Mouse (Mus musculus): ENCODE results near the gene Wdr62. TPM values are rescaled to one million over a fixed set of nuclear protein-coding genes. Genes with fewer than 3 reads are reported as not detected.
A peak's percentile ranks its signal among the peaks of the same experiment; 100 is the strongest.

Wdr62 gene
- polyA plus RNA-seq, 1 experiment = 12.8 TPM

DNA sequence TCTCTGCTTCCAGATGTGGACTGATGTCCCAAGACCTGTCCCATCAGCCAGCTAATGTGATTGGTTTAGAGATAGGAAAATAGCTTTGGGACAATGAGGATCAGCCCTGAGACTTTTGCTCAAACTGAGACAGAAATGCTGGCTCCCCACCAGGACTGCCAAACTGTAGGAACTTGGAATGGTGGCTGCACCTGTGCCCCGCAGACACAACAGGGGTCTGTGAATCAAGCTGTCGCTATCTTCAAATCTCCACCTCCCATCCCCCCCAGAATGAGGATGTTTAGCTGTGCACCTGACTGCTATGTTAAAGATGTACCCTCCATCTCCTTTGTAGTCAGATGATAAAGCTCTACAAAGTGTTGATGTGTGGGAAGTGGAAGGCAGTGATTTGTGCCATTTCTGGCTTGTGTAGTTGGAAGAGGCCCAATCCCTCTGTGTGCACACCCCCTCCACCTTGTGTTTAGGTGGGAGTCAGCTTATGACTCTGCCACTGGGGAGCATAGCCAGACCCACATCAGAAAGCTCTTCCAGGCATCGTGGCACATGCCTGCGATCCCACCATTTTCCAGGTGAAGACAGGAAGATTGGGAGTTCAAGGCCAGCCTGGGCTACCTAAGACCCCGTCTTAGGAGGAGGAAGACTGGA, 44.2 kb upstream of the Wdr62 start:
- H3K36me3 ChIP-seq (ENCODE audit: control insufficient read depth, insufficient read depth) = no peaks in the 10 kb centered on the region
- no peak overlapping the region for H3K4me3 ChIP-seq (ENCODE audit: insufficient read depth, poor library complexity, severe bottlenecking)
- TF ChIP-seq CTCF (IDR thresholded peaks at IDR 0.05; ENCODE audit: control insufficient read depth, insufficient read depth, insufficient read length) = no peak
- TF ChIP-seq FOSL1 (IDR thresholded peaks at IDR 0.05; ENCODE audit: insufficient read depth, low read length, poor library complexity, severe bottlenecking) = no peak
- no peak for TF ChIP-seq MYOD1 (IDR thresholded peaks at IDR 0.05; ENCODE audit: control insufficient read depth, insufficient read length, low read depth)
- no peak for TF ChIP-seq CEBPB (IDR thresholded peaks at IDR 0.05; ENCODE audit: low read depth)
- TF ChIP-seq MAX (IDR thresholded peaks at IDR 0.05) = no peak
- no peak for TF ChIP-seq USF1 (IDR thresholded peaks at IDR 0.05; ENCODE audit: low read depth)
- TF ChIP-seq MYOG (IDR thresholded peaks at IDR 0.05; ENCODE audit: control insufficient read depth, extremely low read depth, insufficient read length) = no peak
- peaks cover 5% of the 10 kb centered on the region for H3K27me3 ChIP-seq (ENCODE audit: control insufficient read depth, insufficient read depth, insufficient read length)
- no peak overlapping the region for H3ac ChIP-seq (ENCODE audit: control insufficient read depth, insufficient read length, low read depth)
- H3K79me2 ChIP-seq (ENCODE audit: control insufficient read depth, insufficient read depth) = peaks cover 4% of the 10 kb centered on the region
- no peaks in the 10 kb centered on the region for H3K79me3 ChIP-seq (ENCODE audit: low read depth)

DNA sequence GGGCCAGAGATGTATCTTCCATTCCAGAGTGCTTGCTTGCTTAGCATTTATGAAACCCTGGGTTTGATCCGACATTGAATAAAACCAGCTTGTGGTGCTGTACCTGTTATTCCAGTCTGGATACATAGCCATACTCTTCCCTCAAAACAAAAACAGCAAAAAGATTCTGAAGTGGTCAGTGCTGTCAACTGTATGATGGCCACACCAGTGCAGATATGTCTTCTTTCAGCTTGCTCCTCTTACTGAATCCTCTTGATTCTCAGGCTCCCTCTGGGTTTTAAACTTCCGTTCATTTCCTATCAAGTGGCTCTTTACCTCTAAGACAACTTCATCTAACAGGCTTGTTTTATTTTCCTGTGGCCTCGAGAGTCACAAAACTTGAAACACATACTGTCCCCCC, 43.6 kb upstream of the Wdr62 start, which contains the start of gene Sdhaf1:
TSS of gene Sdhaf1 (minus strand) at position 101 of the 400 bp plus-strand sequence.
- Histone ChIP-seq H3K79me3 (ENCODE audit: low read depth) (no peaks in the 10 kb centered on the region), H3ac (ENCODE audit: control insufficient read depth, insufficient read length, low read depth) (no peak within 1 kb of the TSS), H3K79me2 (ENCODE audit: control insufficient read depth, insufficient read depth) (peaks cover 4% of the 10 kb centered on the region), H3K4me3 (ENCODE audit: insufficient read depth, poor library complexity, severe bottlenecking) (no peak within 1 kb of the TSS), H3K36me3 (ENCODE audit: control insufficient read depth, insufficient read depth) (no peaks in the 10 kb centered on the region), H3K27me3 (ENCODE audit: control insufficient read depth, insufficient read depth, insufficient read length) (peaks cover 5% of the 10 kb centered on the region)
- TF ChIP-seq CEBPB (IDR thresholded peaks at IDR 0.05; ENCODE audit: low read depth) = no peak
- no peak for TF ChIP-seq MYOD1 (IDR thresholded peaks at IDR 0.05; ENCODE audit: control insufficient read depth, insufficient read length, low read depth)
- TF ChIP-seq CTCF (IDR thresholded peaks at IDR 0.05; ENCODE audit: control insufficient read depth, insufficient read depth, insufficient read length) = no peak
- no peak for TF ChIP-seq MAX (IDR thresholded peaks at IDR 0.05)
- no peak for TF ChIP-seq USF1 (IDR thresholded peaks at IDR 0.05; ENCODE audit: low read depth)
- TF ChIP-seq MYOG (IDR thresholded peaks at IDR 0.05; ENCODE audit: control insufficient read depth, extremely low read depth, insufficient read length) = no peak
- TF ChIP-seq FOSL1 (IDR thresholded peaks at IDR 0.05; ENCODE audit: insufficient read depth, low read length, poor library complexity, severe bottlenecking) = no peak

DNA sequence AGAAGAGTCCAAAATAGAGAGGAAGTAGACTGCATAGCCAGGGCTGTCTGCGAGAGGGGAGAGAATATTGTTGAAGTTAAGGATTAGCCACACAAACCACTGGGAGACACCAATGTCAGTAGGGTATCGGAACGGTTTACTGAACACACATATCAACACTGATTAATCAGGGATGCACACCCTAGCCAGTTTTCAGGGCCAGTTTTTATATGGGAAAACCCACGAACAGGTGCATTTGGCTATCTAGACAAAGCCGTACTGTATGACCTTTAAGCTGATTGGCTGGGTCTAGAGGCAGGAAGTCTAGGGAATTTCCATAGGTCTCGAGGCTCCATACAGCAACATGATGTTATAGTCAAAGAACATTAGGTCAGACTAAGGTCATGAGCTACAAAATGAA, 42.6 kb upstream of the Wdr62 start:
- Histone ChIP-seq H3K36me3 (ENCODE audit: control insufficient read depth, insufficient read depth) (no peaks in the 10 kb centered on the region), H3K79me2 (ENCODE audit: control insufficient read depth, insufficient read depth) (peaks cover 4% of the 10 kb centered on the region)
- TF ChIP-seq CEBPB (IDR thresholded peaks at IDR 0.05; ENCODE audit: low read depth) = no peak
- no peak for TF ChIP-seq MYOG (IDR thresholded peaks at IDR 0.05; ENCODE audit: control insufficient read depth, extremely low read depth, insufficient read length)
- no peak for TF ChIP-seq USF1 (IDR thresholded peaks at IDR 0.05; ENCODE audit: low read depth)
- TF ChIP-seq MAX (IDR thresholded peaks at IDR 0.05) = no peak
- TF ChIP-seq CTCF (IDR thresholded peaks at IDR 0.05; ENCODE audit: control insufficient read depth, insufficient read depth, insufficient read length) = no peak
- TF ChIP-seq FOSL1 (IDR thresholded peaks at IDR 0.05; ENCODE audit: insufficient read depth, low read length, poor library complexity, severe bottlenecking) = no peak
- no peak for TF ChIP-seq MYOD1 (IDR thresholded peaks at IDR 0.05; ENCODE audit: control insufficient read depth, insufficient read length, low read depth)

DNA sequence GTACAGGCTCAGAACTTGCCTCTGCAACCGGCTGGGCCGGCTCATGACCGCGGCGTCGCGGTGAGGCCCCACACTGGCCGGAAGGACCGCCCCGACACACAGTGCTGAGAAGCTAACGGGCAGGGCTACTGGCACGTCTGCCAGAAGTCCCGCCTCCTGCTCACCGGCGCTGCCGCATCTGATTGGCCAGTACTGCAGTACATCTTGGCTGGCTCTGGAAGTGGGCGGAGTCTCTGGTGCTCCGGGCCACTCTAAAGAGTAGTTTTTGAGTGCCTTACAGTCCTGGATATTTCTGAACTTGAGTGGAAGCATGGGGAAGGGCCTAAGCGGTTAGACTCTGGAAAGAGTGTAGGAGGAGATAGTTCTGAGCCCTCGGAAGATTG, 42.1 kb upstream of the Wdr62 start:
- no peak for TF ChIP-seq FOSL1 (IDR thresholded peaks at IDR 0.05; ENCODE audit: insufficient read depth, low read length, poor library complexity, severe bottlenecking)
- no peak for TF ChIP-seq MYOG (IDR thresholded peaks at IDR 0.05; ENCODE audit: control insufficient read depth, extremely low read depth, insufficient read length)
- Histone ChIP-seq H3K36me3 (ENCODE audit: control insufficient read depth, insufficient read depth) (no peaks in the 10 kb centered on the region), H3ac (ENCODE audit: control insufficient read depth, insufficient read length, low read depth) (peak overlapping the region; percentile 75), H3K27me3 (ENCODE audit: control insufficient read depth, insufficient read depth, insufficient read length) (peaks cover 4% of the 10 kb centered on the region), H3K4me3 (ENCODE audit: insufficient read depth, poor library complexity, severe bottlenecking) (peak overlapping the region; percentile 52), H3K79me3 (ENCODE audit: low read depth) (no peaks in the 10 kb centered on the region), H3K79me2 (ENCODE audit: control insufficient read depth, insufficient read depth) (peaks cover 4% of the 10 kb centered on the region)

More for the DNA sequence above, 42.6 kb upstream of the Wdr62 start:
- peaks cover 5% of the 10 kb centered on the region for H3K27me3 ChIP-seq (ENCODE audit: control insufficient read depth, insufficient read depth, insufficient read length)
- no peaks in the 10 kb centered on the region for H3K79me3 ChIP-seq (ENCODE audit: low read depth)
- no peak overlapping the region for H3K4me3 ChIP-seq (ENCODE audit: insufficient read depth, poor library complexity, severe bottlenecking)
- H3ac ChIP-seq (ENCODE audit: control insufficient read depth, insufficient read length, low read depth) = no peak overlapping the region

DNA sequence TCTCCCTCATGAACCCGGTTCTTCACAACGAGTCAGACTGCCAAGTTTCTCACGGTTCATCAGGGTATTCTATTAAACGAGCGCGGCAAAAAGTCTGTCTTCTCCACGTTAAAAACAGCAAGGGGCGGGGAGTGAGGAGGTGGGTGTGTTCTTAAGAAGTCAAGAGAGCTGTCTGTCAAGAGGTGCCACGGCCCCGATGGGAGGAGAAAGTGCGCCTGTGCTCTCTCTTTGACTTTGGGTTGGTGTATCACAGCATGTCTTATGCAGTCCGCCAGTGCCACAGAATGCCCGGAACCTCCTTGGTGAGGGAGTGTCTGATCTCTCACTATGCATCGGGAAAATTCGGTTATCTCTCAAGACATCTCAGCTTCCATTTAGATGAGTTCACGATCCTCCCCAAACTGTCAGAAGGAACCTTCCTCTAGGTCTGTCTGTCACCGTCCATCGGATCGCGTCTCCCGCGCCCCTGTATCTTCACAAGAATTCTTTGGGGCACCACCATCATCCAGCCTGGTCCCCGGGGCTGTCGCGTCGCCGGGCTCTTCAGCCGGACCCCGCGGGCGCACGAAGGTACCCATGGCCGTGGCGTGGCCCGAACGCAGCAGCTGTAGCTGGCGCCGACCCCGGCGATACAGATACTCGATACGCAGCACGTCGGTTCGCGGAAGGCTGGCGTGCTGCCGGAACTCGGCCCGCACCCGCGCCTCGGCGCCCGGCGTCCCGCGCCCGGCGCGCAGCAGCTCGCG, 41.5 kb upstream of the Wdr62 start, which contains the start of gene E130208F15Rik:
TSS of gene E130208F15Rik (plus strand) at position 202 of the 746 bp plus-strand sequence.
- Histone ChIP-seq H3K36me3 (ENCODE audit: control insufficient read depth, insufficient read depth) (no peaks in the 10 kb centered on the region), H3K4me3 (ENCODE audit: insufficient read depth, poor library complexity, severe bottlenecking) (peak within 1 kb of the TSS; percentile 52), H3ac (ENCODE audit: control insufficient read depth, insufficient read length, low read depth) (peak within 1 kb of the TSS; percentile 75), H3K79me3 (ENCODE audit: low read depth) (no peaks in the 10 kb centered on the region), H3K27me3 (ENCODE audit: control insufficient read depth, insufficient read depth, insufficient read length) (no peaks in the 10 kb centered on the region), H3K79me2 (ENCODE audit: control insufficient read depth, insufficient read depth) (peaks cover 4% of the 10 kb centered on the region)
- no peak for TF ChIP-seq FOSL1 (IDR thresholded peaks at IDR 0.05; ENCODE audit: insufficient read depth, low read length, poor library complexity, severe bottlenecking)
- no peak for TF ChIP-seq CEBPB (IDR thresholded peaks at IDR 0.05; ENCODE audit: low read depth)

Measured in C2C12 (cell line).